Mouse (Mus musculus): Measurements from ENCODE around the gene Olfr895.

The Olfr895 gene

DNA sequence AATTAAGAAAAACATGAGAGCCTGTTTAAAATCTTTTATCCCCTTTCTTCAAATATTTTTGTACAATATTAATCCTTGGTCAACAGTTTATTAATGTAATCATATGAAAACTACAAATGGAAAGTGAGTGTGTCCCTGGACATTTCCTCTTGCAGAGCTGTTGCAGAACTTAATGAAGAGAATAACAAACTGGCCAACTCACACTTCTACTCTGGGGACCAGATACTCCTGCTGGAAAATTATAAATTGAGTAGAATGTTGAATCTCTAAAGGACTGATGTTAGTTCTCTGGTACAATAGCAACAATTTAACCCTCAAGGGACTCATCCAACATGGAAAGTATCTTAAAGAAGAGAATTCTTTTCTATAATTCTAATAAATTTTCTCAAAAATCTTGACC is at the start of gene Olfr895:
TSS of gene Olfr895 (plus strand) at position 301 of the 400 bp plus-strand sequence.
- DNase-seq (ENCODE audit: low spot score) = no peak

DNA sequence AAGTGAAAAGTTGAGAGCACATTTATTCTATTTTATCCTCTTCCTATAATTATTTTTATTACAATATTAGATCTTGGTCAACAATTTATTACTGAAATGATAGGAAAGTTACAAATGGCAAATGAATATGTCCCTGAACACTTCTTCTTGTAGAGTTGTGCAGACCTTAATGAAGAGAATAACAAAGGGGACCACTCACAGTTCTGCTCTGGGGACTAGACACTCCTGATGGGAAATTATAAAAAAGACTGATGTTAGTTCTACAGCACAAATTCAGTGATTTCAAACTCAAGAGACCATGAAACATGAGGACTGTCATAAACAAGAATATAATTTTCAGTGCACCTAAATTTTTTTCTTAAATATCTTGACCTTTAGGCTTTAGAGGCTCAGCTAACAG is 15.2 kb upstream of the Olfr895 start, which contains the start of gene Olfr143:
TSS of gene Olfr143 (plus strand) at position 301 of the 400 bp plus-strand sequence.
- DNase-seq (ENCODE audit: low spot score) = no peak

DNA sequence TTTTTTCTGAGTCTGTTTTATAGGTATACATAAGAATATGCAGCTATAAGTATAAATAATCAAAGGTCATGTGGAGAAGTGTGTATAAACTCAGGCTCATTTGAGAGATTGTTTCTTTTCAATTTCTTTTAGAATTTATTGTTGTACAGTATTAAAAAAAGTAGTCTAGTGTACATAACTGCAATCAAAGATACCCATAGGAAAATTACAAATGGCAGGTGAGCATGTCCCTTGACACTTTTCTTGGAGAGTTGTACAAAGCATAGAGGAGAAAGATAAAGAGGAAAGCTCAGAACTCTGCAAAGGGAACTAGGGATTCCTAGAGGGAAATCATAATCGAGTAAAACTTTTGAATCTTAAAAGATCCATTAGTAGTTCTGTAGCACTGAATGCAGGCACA is 23.2 kb downstream of the Olfr895 start, which contains the start of gene Olfr896-ps1:
TSS of gene Olfr896-ps1 (plus strand) at position 301 of the 400 bp plus-strand sequence.
- no peak for DNase-seq (ENCODE audit: low spot score)

Measured in urinary bladder, postnatal 10 days (tissue).